Mouse (Mus musculus) MEL (cell line): Measurements from ENCODE around the gene Gm8439. TPM values are rescaled to one million over a fixed set of nuclear protein-coding genes. Genes with fewer than 3 reads are reported as not detected.

Experiments used
- DNase-seq: peaks from one replicate; pipeline ENCODE4 v3.0.0; 2011; ENCODE audit warnings: low read depth, low spot score
- H3K27ac ChIP-seq: 2 replicates; pipeline ENCODE4 v1.5.1; 2012; ENCODE audit warnings: low read depth, mild to moderate bottlenecking, control low read depth, low read length, moderate library complexity; ENCODE audit not compliant: control insufficient read depth
- H3K27me3 ChIP-seq, 2 experiments: fragments of 150-350 bp in 1 of 2; sonication (generic) in 1 of 2; 2 replicates each; pipeline ENCODE4 v1.6.1; 2012; ENCODE audit warnings: low read length in 2 of 2, mild to moderate bottlenecking in 2 of 2, improper control_type of control experiment in 1 of 2, moderate library complexity in 1 of 2; ENCODE audit not compliant: insufficient read depth in 2 of 2, control insufficient read depth in 1 of 2
- H3K36me3 ChIP-seq, 2 experiments: 2 replicates each; pipeline ENCODE4 v1.6.1; 2012 to 2014; ENCODE audit warnings: low read length in 2 of 2, improper control_type of control experiment in 1 of 2, inconsistent platforms in 1 of 2, mild to moderate bottlenecking in 1 of 2; ENCODE audit not compliant: insufficient read depth in 2 of 2, control insufficient read depth in 1 of 2
- H3K4me1 ChIP-seq, 2 experiments: fragments of 150-350 bp in 1 of 2; sonication (generic) in 1 of 2; 2 replicates each; pipeline ENCODE4 v1.6.1; 2012; ENCODE audit warnings: low read length in 2 of 2, improper control_type of control experiment in 1 of 2, mild to moderate bottlenecking in 1 of 2; ENCODE audit not compliant: insufficient read depth in 2 of 2, control insufficient read depth in 1 of 2
- H3K4me3 ChIP-seq, 2 experiments: fragments of 150-350 bp in 1 of 2; sonication (generic) in 1 of 2; 2 replicates each; pipeline ENCODE4 v1.5.1; 2012; ENCODE audit warnings: low read depth in 2 of 2, low read length in 2 of 2, mild to moderate bottlenecking in 2 of 2, moderate library complexity in 2 of 2, control low read depth in 1 of 2, improper control_type of control experiment in 1 of 2; ENCODE audit not compliant: control insufficient read depth in 1 of 2, insufficient read depth in 1 of 2
- H3K79me2 ChIP-seq: 2 replicates; pipeline ENCODE4 v1.6.1; 2012; ENCODE audit warnings: mild to moderate bottlenecking, low read length, moderate library complexity; ENCODE audit not compliant: control insufficient read depth, poor library complexity, insufficient read depth
- H3K9ac ChIP-seq: 2 replicates; pipeline ENCODE4 v1.6.1; 2012; ENCODE audit warnings: low read depth, mild to moderate bottlenecking, control low read depth, low read length, moderate library complexity; ENCODE audit not compliant: control insufficient read depth, poor library complexity, severe bottlenecking
- H3K9me3 ChIP-seq: fragments of 150-350 bp; sonication (generic); replicated peaks from 2 replicates; pipeline ENCODE4 v1.6.1; 2012; ENCODE audit warnings: mild to moderate bottlenecking, low read length, improper control_type of control experiment, moderate library complexity; ENCODE audit not compliant: insufficient read depth
- BHLHE40 ChIP-seq: IDR thresholded peaks from 2 replicates; pipeline ENCODE4 v1.6.1; 2012; ENCODE audit warnings: low read depth, mild to moderate bottlenecking, inconsistent platforms, low read length, improper control_type of control experiment, borderline replicate concordance
- CTCF ChIP-seq, 3 experiments: IDR thresholded peaks in 2 of 3; conservative IDR thresholded peaks in 1 of 3; 2 replicates each; pipeline ENCODE4 v1.5.1; 2011 to 2012; ENCODE audit warnings: low read length in 3 of 3, low read depth in 2 of 3, mild to moderate bottlenecking in 2 of 3, improper control_type of control experiment in 1 of 3, inconsistent platforms in 1 of 3, mixed read lengths in 1 of 3, moderate library complexity in 1 of 3; ENCODE audit not compliant: control insufficient read depth in 1 of 3, insufficient read depth in 1 of 3, poor library complexity in 1 of 3, severe bottlenecking in 1 of 3
- EP300 ChIP-seq, 2 experiments: IDR thresholded peaks; 2 replicates each; pipeline ENCODE4 v1.6.1; 2011; ENCODE audit warnings: improper control_type of control experiment in 2 of 2, low read length in 2 of 2, low read depth in 1 of 2, mild to moderate bottlenecking in 1 of 2
- ETS1 ChIP-seq: IDR thresholded peaks from 2 replicates; pipeline ENCODE4 v1.6.1; 2012; ENCODE audit warnings: low read depth, mild to moderate bottlenecking, inconsistent platforms, low read length, improper control_type of control experiment, moderate library complexity
- GABPA ChIP-seq: IDR thresholded peaks from 2 replicates; pipeline ENCODE4 v1.6.1; 2012; ENCODE audit warnings: low read depth, mild to moderate bottlenecking, inconsistent platforms, low read length, improper control_type of control experiment, moderate library complexity
- JUND ChIP-seq: IDR thresholded peaks from 2 replicates; pipeline ENCODE4 v1.6.1; 2011; ENCODE audit warnings: low read depth, mild to moderate bottlenecking, improper control_type of control experiment, low read length
- KAT2A ChIP-seq: conservative IDR thresholded peaks from 2 replicates; pipeline ENCODE4 v1.6.1; 2012; ENCODE audit warnings: low read depth, low read length, improper control_type of control experiment, inconsistent platforms
- MAFK ChIP-seq: IDR thresholded peaks from 2 replicates; pipeline ENCODE4 v1.6.1; 2011; ENCODE audit warnings: low read depth, mild to moderate bottlenecking, low read length, improper control_type of control experiment, borderline replicate concordance
- MAX ChIP-seq: IDR thresholded peaks from 2 replicates; pipeline ENCODE4 v1.6.1; 2011; ENCODE audit warnings: low read length, improper control_type of control experiment
- MXI1 ChIP-seq: IDR thresholded peaks from 2 replicates; pipeline ENCODE4 v1.6.1; 2011; ENCODE audit warnings: mild to moderate bottlenecking, low read depth, low read length, improper control_type of control experiment
- MYC ChIP-seq: IDR thresholded peaks from 2 replicates; pipeline ENCODE4 v1.6.1; 2011; ENCODE audit warnings: low read depth, mild to moderate bottlenecking, low read length, improper control_type of control experiment, moderate library complexity
- NELFE ChIP-seq: IDR thresholded peaks from 2 replicates; pipeline ENCODE4 v1.6.1; 2011; ENCODE audit warnings: low read depth, low read length, improper control_type of control experiment
- NRF1 ChIP-seq: IDR thresholded peaks from 2 replicates; pipeline ENCODE4 v1.6.1; 2014; ENCODE audit warnings: low read depth, mild to moderate bottlenecking, inconsistent platforms, low read length, improper control_type of control experiment, moderate library complexity; ENCODE audit not compliant: poor library complexity, insufficient read depth, severe bottlenecking
- POLR2A ChIP-seq, 2 experiments: IDR thresholded peaks; 2 replicates each; pipeline ENCODE4 v1.6.1; 2011 to 2012; ENCODE audit warnings: low read length in 2 of 2, mild to moderate bottlenecking in 2 of 2, control low read depth in 1 of 2, improper control_type of control experiment in 1 of 2, low read depth in 1 of 2, moderate library complexity in 1 of 2; ENCODE audit not compliant: control insufficient read depth in 1 of 2, insufficient read depth in 1 of 2, poor library complexity in 1 of 2
- POLR2AphosphoS2 ChIP-seq: IDR thresholded peaks from 2 replicates; pipeline ENCODE4 v1.6.1; 2011; ENCODE audit warnings: low read length, improper control_type of control experiment
- RAD21 ChIP-seq: IDR thresholded peaks from 2 replicates; pipeline ENCODE4 v1.6.1; 2011; ENCODE audit warnings: mild to moderate bottlenecking, low read depth, low read length, improper control_type of control experiment
- RCOR1 ChIP-seq: IDR thresholded peaks from 2 replicates; pipeline ENCODE4 v1.6.1; 2012; ENCODE audit warnings: low read depth, mild to moderate bottlenecking, inconsistent platforms, low read length, improper control_type of control experiment
- TAL1 ChIP-seq: IDR thresholded peaks from 2 replicates; pipeline ENCODE4 v1.6.1; 2012; ENCODE audit warnings: mild to moderate bottlenecking, inconsistent platforms, low read length, moderate library complexity, mixed read lengths
- TBP ChIP-seq: IDR thresholded peaks from 2 replicates; pipeline ENCODE4 v1.8.0; 2011; ENCODE audit warnings: low read depth, low read length, improper control_type of control experiment
- USF1 ChIP-seq: IDR thresholded peaks from 2 replicates; pipeline ENCODE4 v1.6.1; 2014; ENCODE audit warnings: low read depth, mild to moderate bottlenecking, inconsistent platforms, low read length, improper control_type of control experiment, moderate library complexity
- USF2 ChIP-seq, 2 experiments: IDR thresholded peaks; 2 replicates each; pipeline ENCODE4 v1.6.1; 2011 to 2012; ENCODE audit warnings: improper control_type of control experiment in 2 of 2, low read length in 2 of 2, borderline replicate concordance in 1 of 2, inconsistent platforms in 1 of 2, low read depth in 1 of 2, mild to moderate bottlenecking in 1 of 2; ENCODE audit not compliant: insufficient read depth in 1 of 2
- ZNF384 ChIP-seq: IDR thresholded peaks from 2 replicates; pipeline ENCODE4 v1.6.1; 2012; ENCODE audit warnings: low read depth, mild to moderate bottlenecking, inconsistent platforms, low read length, improper control_type of control experiment
- polyA plus RNA-seq, 2 experiments: library from polyadenylated mRNA; stranded (reverse) in 1 of 2; unstranded in 1 of 2; fragments of >175 nt in 1 of 2; fragments of >200 nt in 1 of 2; gene quantifications; 2 replicates each; pipeline versions ENCODE4 v1.2.1 to v1.2.4; 2012; ENCODE audit warnings: low replicate concordance in 2 of 2, low read depth in 1 of 2; ENCODE audit not compliant: insufficient read length in 2 of 2, insufficient read depth in 1 of 2, missing spikeins in 1 of 2
- total RNA-seq: library from RNA; depleted of rRNA; stranded (reverse); fragments of 300-350 nt; gene quantifications from 2 replicates; pipeline ENCODE4 v1.2.3, GENCODE M21; 2012

Gm8439 gene
- total and polyA plus RNA-seq, 3 experiments = not detected

DNA sequence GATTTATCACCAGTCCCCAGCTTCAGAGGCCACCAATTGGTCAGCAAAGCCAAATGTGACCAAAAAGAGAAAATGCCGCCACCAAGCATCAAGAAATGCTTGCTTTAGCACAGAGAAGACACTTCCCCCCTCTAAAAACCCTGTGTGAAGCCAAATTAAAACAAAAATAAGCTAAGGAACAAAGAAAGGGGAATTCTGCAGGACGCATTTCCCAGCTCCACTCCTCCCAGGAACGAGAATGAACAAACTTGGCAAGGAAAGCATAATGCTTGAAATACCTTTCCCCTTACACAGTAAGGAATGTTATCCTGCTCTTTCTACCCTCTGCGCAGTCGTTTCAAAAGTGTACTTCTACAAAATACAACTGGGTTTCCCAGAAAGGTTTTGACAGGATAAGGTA, 20.5 kb upstream of the Gm8439 start:
- no peaks in the 10 kb centered on the region for H3K27me3 ChIP-seq
- peak overlapping the region in 1 of 2 experiments; percentile 91; a peak in 1 of 4 replicates for H3K4me3 ChIP-seq
- peak overlapping the region; percentile 25; the same call in 1 of the 2 replicates for H3K9ac ChIP-seq
- peaks cover 9 to 31% of the 10 kb centered on the region in 2 experiments for H3K36me3 ChIP-seq
- TF ChIP-seq MAFK (no peak), CTCF (IDR thresholded peaks at IDR 0.05 in 2 of 3, conservative IDR thresholded peaks at IDR 0.05 in 1 of 3; ENCODE audit: control insufficient read depth in 1 of 3, insufficient read depth in 1 of 3, low read depth in 2 of 3, low read length in 3 of 3, poor library complexity in 1 of 3, severe bottlenecking in 1 of 3) (no peak), GABPA (no peak), EP300 (IDR thresholded peaks at IDR 0.05; ENCODE audit: low read depth in 1 of 2, low read length in 2 of 2) (no peak), MYC (no peak), JUND (no peak), RAD21 (no peak), MAX (no peak), USF1 (no peak)
- peaks cover 8 to 14% of the 10 kb centered on the region in 2 experiments for H3K4me1 ChIP-seq
- no peak for DNase-seq
- H3K27ac ChIP-seq = no peak overlapping the region
- peaks cover 41% of the 10 kb centered on the region for H3K79me2 ChIP-seq
- no peaks in the 10 kb centered on the region for H3K9me3 ChIP-seq

DNA sequence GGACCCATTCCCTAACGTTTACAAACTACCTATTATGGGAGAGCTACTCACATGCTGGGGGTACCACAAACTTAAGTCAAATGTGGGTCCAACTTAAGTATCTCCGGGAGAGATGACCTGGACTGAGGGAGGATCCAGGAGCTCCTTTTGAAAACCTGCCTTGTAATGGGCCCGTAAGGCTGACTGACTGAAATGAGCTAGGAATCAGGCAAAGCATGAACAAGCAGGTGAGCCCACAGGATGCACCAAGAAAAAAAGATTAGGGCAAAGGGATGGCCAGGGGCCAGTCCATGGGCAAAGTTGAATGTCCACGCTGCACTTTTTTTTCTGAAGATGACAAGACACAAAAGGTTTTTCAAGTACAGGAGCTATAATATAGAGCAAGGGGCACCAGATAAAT, 19.5 kb upstream of the Gm8439 start:
- Histone ChIP-seq H3K4me1 (peaks cover 8 to 14% of the 10 kb centered on the region in 2 experiments), H3K27ac (peak overlapping the region; percentile 95), H3K36me3 (peaks cover 7 to 31% of the 10 kb centered on the region in 2 experiments), H3K79me2 (peaks cover 41% of the 10 kb centered on the region), H3K27me3 (no peaks in the 10 kb centered on the region), H3K4me3 (peak overlapping the region; percentile 91 to 99), H3K9me3 (no peaks in the 10 kb centered on the region), H3K9ac (peak overlapping the region; percentile 99)
- DNase-seq = peak; percentile 55
- peak; percentile 11 for TF ChIP-seq MXI1
- TF ChIP-seq POLR2A (IDR thresholded peaks at IDR 0.05; ENCODE audit: control insufficient read depth in 1 of 2, insufficient read depth in 1 of 2, low read depth in 1 of 2, low read length in 2 of 2, poor library complexity in 1 of 2) = no peak

DNA sequence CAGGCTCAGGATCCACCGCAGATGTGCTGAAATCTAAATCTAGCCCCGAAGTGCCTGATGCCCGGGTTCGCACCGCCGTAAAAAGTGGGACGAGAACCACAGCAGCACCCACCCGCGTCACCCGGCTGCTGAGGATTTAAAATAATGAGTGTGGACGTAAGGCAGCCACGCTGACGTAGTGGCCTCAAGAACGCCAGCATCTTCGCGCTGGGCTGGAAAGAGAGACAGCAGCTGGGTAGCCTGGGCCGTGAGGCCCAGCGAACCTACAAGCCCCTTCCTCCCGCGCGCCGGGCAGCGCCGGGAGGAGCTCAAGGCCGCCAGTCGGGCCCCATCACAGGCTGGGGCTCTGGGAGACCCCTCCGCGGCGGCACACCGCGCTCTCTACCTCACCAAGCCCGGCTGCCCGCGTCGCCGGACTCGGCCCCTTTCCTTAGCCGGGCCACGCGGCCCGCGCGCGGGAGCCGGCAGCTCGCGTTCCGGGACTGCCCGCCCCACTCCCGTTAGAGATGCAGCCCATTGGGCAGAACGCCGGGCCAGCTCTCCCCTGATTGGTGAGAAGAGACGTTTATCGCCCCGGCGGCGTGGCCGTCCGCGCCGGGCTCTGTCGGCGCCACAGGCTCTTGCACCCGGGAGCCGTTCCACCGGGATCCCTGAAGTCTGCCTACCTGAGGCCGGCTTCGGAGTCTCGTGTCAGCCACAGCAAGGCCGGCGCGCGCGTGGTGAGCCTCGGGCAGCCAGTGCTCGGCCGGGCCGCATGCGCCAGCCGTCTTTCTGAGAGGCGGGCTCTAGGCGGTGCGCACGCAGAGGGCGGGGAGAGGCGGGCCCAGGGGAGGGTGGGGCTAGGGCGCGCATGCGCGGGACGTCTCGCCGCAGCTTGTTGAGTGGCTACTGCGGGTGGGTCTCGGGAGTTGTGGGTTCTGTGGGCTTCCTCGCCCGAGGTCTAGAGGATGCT, 18.8 kb upstream of the Gm8439 start, which contains the start of gene Ctps:
Gene Ctps (minus strand): TSS at position 791 of the 952 bp plus-strand sequence.
- peaks cover 8 to 14% of the 10 kb centered on the region in 2 experiments for H3K4me1 ChIP-seq
- no peaks in the 10 kb centered on the region for H3K9me3 ChIP-seq
- DNase-seq = peak; percentile 95
- peak within 1 kb of the TSS; percentile 95 for H3K27ac ChIP-seq
- peaks cover 7 to 31% of the 10 kb centered on the region in 2 experiments for H3K36me3 ChIP-seq
- H3K9ac ChIP-seq = peak within 1 kb of the TSS; percentile 99
- H3K79me2 ChIP-seq = peaks cover 39% of the 10 kb centered on the region
- H3K4me3 ChIP-seq = peak within 1 kb of the TSS; percentile 91 to 99
- no peaks in the 10 kb centered on the region for H3K27me3 ChIP-seq
- TF ChIP-seq TBP = peak; percentile 18
- TF ChIP-seq TAL1 = no peak
- TF ChIP-seq NRF1 = peak; percentile 92
- TF ChIP-seq MAFK = no peak
- 0 out of 2 replicates have a peak, but pooled peaks have one; percentile 14 for TF ChIP-seq ETS1
- TF ChIP-seq CTCF (IDR thresholded peaks at IDR 0.05 in 2 of 3, conservative IDR thresholded peaks at IDR 0.05 in 1 of 3; ENCODE audit: control insufficient read depth in 1 of 3, insufficient read depth in 1 of 3, low read depth in 2 of 3, low read length in 3 of 3, poor library complexity in 1 of 3, severe bottlenecking in 1 of 3) = no peak
- no peak for TF ChIP-seq JUND
- TF ChIP-seq RCOR1 = no peak
- peak; percentile 88 for TF ChIP-seq POLR2AphosphoS2
- TF ChIP-seq NELFE = peak; percentile 75
- TF ChIP-seq MXI1 = peak; percentile 80
- peak; percentile 46; the same call in 1 of the 2 replicates for TF ChIP-seq KAT2A
- TF ChIP-seq USF2 (IDR thresholded peaks at IDR 0.05; ENCODE audit: borderline replicate concordance in 1 of 2, insufficient read depth in 1 of 2, low read depth in 1 of 2, low read length in 2 of 2) = no peak
- TF ChIP-seq RAD21 = no peak
- no peak for TF ChIP-seq BHLHE40
- TF ChIP-seq ZNF384 = no peak
- TF ChIP-seq MAX = peak; percentile 91
